Mouse (Mus musculus) left cerebral cortex, postnatal 4 days (tissue): ENCODE measurements around the gene Kcnk4. TPM values are rescaled to one million over a fixed set of nuclear protein-coding genes. Genes with fewer than 3 reads are reported as not detected.

Experiments used
- DNase-seq: peaks from one replicate; pipeline ENCODE4 v3.0.0-alpha.2; 2022
- intact Hi-C: fragments of 180-260 bp; cut with DNase I; formaldehyde crosslinking; loops from one replicate; pipeline ENCODE4 v1.15.1; 2025
- total RNA-seq, 2 experiments: library from RNA; stranded (reverse); gene quantifications; 2 replicates each; pipeline ENCODE4 v1.2.3; 2021

Kcnk4 gene
- total RNA-seq, result 10 to 100 TPM; 13.8 to 15.5 TPM

- intact Hi-C loops, result no loop called here
Measured at GRCm38 (mm10) chr19:6934195-6934977, at the start of gene Kcnk4. Gene Kcnk4, minus strand, starts transcription at chr19:6934515.

GRCm38 (mm10) chr19:6983621-6984020, 49.3 kb upstream of the Kcnk4 start:
- DNase-seq, result no peak
- intact Hi-C loops, result no loop called here

More at GRCm38 (mm10) chr19:6934195-6934977, at the start of gene Kcnk4:
- DNase-seq, result no peak

- no peak for DNase-seq
- intact Hi-C loops, result no loop called here
Measured at GRCm38 (mm10) chr19:6981465-6981864, 47.1 kb upstream of the Kcnk4 start.

- peak; percentile 99 for DNase-seq
- intact Hi-C loops, result no loop called here
Measured at GRCm38 (mm10) chr19:6980381-6981093, 46.2 kb upstream of the Kcnk4 start, which contains the start of gene Fkbp2. Gene Fkbp2, minus strand, starts transcription at chr19:6980501.

- intact Hi-C loops, result no loop called here
Measured at GRCm38 (mm10) chr19:6979486-6980380, 45.4 kb upstream of the Kcnk4 start.

GRCm38 (mm10) chr19:6979001-6979479, 44.7 kb upstream of the Kcnk4 start:
- peak; percentile 41 for DNase-seq
- intact Hi-C loops, result no loop called here

More at GRCm38 (mm10) chr19:6979486-6980380, 45.4 kb upstream of the Kcnk4 start:
- peak; percentile 100 for DNase-seq

- DNase-seq, result no peak
- intact Hi-C loops, result no loop called here
Measured at GRCm38 (mm10) chr19:6978639-6978974, 44.3 kb upstream of the Kcnk4 start.

GRCm38 (mm10) chr19:6977759-6978638, 43.7 kb upstream of the Kcnk4 start:
- intact Hi-C loops, result no loop called here
- no peak for DNase-seq

- intact Hi-C loops, result no loop called here
- peak; percentile 95 for DNase-seq
Measured at GRCm38 (mm10) chr19:6975537-6976521, 41.5 kb upstream of the Kcnk4 start, which contains the start of gene Plcb3. Gene Plcb3, minus strand, starts transcription at chr19:6976470.

- intact Hi-C loops, result no loop called here
- peak; percentile 94 for DNase-seq
Measured at GRCm38 (mm10) chr19:6974211-6975205, 40.2 kb upstream of the Kcnk4 start, which contains the start of gene Ppp1r14b. Gene Ppp1r14b, plus strand, starts transcription at chr19:6974968.

- DNase-seq, result no peak
- intact Hi-C loops, result no loop called here
Measured at GRCm38 (mm10) chr19:6973581-6974190, 39.4 kb upstream of the Kcnk4 start.

GRCm38 (mm10) chr19:6972247-6972917, 38.1 kb upstream of the Kcnk4 start:
- no peak for DNase-seq
- intact Hi-C loops, result no loop called here

GRCm38 (mm10) chr19:6971644-6972043, 37.3 kb upstream of the Kcnk4 start:
- intact Hi-C loops, result no loop called here

GRCm38 (mm10) chr19:6970460-6971085, 36.3 kb upstream of the Kcnk4 start:
- intact Hi-C loops, result no loop called here
- DNase-seq, result no peak

More at GRCm38 (mm10) chr19:6971644-6972043, 37.3 kb upstream of the Kcnk4 start:
- no peak for DNase-seq

GRCm38 (mm10) chr19:6969665-6970381, 35.5 kb upstream of the Kcnk4 start:
- intact Hi-C loops, result no loop called here
- DNase-seq, result peak; percentile 64
